Mouse (Mus musculus) frontal cortex, adult (tissue): ENCODE measurements around the gene Cxcl5.

Experiments
- ATAC-seq: cut with Nextera tagmentation; 2 replicates; pipeline ENCODE4 v1.9.2; 2017; ENCODE audit warnings: mild to moderate bottlenecking, moderate library complexity, mixed read lengths; ENCODE audit not compliant: low TSS enrichment

Cxcl5 gene

DNA sequence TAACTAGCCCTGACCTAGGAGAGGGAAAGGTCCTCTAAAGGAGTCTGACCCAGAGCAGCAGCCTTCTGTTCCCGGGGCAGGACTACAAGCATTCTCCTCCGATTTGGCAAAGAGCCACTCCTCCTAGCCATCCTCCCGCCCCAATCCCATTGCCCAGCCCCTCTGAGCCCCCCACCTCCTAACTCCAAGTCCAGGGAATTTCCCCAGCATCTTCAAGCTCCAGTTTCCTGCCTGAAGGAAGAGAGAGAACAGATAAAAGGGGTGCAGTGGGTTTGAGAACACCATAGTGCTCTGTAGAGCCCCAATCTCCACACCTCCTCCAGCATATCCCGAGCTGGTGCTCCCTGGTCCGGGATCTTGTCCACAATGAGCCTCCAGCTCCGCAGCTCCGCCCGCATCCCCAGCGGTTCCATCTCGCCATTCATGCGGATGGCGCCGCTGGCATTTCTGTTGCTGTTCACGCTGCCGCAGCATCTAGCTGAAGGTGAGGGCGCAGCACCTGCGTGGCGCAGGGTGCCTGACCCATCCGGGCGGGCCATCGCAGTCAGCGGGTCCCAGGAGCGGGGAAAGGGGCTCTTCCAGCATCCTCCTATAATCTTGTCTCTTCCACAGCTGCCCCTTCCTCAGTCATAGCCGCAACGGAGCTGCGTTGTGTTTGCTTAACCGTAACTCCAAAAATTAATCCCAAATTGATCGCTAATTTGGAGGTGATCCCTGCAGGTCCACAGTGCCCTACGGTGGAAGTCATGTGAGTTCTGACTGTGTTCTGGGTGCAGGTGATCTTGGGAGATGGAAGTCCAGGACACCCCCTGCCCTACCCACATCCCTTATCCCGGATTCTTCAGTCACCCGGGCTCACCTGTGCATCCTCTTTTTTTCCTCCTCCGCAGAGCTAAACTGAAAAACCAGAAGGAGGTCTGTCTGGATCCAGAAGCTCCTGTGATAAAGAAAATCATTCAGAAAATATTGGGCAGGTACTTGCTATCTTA is at the start of gene Cxcl5:
Gene Cxcl5, plus strand, starts transcription at position 284 of the 989 bp plus-strand sequence.
- ATAC-seq: peak; percentile 74

DNA sequence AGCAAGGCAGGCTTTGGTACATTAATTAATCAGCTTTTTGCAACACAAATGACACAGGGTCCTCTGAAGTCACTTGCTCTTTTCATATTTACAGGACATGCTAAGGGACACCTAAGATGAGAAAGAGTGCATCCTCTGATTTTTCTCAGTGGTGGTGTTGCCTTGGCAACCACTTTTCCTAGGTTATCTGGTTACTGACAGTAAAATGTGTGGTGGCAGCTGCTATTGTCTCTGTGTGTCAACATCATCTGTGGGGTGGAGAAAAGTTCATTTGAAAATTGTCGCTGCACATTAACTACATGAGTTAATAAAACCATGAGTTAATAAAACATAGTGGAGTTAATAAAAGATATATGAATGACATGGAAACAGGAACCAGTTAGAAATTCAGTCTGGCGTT is 47.8 kb upstream of the Cxcl5 start:
- no peak for ATAC-seq

DNA sequence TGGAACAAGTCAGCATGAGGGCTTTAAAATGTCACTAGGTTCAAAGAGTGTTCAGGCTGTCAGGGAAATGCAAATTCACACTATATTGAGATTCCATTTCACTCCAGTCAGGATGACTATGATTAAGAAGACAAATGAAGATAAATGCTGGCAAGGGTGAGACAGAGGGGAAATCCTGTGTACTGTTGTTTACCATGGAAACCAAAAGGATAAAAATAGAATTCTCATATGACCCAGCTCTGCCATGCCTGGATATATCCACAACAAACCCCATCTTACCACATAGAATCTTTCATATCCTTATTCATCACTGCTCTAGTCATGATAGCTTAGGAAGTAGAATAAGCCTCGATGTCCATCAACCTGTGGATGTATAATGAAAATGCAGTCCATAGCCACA is 41.2 kb upstream of the Cxcl5 start:
- ATAC-seq: no peak

DNA sequence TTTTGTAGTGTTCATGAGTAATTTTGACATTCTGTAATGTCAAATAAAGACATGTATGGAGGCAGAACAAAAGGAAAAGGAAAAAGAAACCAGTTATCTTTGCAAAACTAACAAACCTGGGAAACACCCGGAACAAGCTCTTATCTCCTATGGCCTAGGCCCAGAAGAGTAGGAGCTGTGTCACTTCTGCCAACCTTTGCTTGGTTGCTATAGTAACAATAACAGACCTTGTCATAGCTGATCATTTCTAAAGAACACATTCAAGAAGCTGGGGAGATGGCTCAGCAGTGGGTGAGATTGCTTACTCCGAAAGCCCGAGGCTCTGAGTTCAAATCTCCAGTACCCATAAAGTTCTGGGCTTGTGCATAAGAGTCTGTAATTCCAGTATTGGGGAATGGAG is 36.5 kb upstream of the Cxcl5 start:
- no peak for ATAC-seq

DNA sequence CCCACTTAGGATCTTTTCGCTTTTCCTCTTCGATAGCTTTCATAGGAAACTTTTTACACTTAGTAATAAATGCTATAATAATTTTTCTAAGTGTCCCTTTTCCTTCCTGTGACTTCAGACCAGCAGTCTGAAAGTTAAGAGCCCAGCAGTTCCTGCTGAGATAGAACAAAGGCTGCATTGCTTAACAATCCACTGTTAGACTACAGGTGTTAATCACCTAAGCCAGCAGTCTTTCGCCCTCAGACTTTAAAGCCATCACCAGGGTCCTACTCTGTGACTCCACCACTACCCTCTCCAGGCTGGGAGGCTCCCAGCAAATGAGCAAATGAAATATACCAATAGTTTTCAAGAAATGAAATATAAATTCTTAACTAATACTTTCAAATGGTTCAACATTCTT is 30.9 kb upstream of the Cxcl5 start:
- ATAC-seq: no peak

DNA sequence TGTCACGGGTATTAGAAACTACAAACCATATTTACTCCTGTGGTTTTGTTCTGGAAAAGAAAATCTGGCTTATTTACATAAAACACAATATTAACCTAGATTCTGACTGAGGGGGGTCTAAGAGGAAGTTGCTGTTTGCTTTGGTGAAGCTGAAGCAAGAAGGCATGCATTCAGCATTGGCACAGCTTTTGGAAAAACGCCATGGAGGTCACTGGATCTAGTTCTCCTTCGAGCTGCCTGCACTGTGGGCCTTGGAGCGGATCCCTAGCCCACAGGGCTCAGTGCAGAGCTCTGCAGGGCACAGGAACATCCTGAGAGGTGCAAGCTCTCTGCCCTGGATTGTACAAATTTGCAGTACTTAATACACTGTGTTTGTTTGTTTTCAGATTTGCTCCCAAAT is 27.7 kb upstream of the Cxcl5 start:
- ATAC-seq: no peak

DNA sequence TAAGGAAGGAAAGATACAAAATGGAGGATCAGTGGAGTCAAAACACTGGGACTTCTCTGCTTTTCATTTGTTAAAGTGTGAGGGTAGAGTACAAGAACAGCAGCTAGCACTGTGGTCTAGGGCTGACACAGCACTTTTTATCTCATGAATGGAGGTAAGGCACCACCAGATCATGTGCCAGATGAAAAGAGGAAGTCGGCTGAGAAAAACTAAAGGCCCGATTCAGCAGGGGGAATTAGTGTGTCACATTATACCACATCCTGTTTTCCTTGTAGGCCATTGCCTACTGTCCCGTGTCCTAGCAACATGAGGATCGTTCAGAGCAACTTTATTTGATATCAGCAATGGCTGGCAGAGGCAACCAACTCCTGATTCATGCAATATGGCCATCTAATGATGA is 17.1 kb upstream of the Cxcl5 start:
- ATAC-seq: no peak

DNA sequence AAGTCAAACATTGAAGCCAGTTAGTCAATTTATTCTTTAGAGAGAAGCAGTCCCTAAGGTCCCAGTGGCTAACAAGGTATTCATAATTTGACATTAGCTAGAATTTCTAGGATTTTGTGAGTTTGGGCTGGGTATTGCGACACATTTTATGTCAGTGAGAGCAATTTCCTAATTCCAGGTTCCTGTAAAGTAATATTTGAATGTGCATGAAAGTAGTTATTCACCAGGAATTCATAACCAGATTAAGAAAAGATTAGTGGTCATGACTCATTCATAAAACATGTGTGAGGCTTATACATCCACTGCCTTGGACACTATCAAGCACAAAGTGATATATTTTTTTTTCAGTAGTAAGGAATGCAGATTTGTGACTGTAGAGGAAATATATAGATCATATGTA is 5.2 kb upstream of the Cxcl5 start:
- no peak for ATAC-seq

DNA sequence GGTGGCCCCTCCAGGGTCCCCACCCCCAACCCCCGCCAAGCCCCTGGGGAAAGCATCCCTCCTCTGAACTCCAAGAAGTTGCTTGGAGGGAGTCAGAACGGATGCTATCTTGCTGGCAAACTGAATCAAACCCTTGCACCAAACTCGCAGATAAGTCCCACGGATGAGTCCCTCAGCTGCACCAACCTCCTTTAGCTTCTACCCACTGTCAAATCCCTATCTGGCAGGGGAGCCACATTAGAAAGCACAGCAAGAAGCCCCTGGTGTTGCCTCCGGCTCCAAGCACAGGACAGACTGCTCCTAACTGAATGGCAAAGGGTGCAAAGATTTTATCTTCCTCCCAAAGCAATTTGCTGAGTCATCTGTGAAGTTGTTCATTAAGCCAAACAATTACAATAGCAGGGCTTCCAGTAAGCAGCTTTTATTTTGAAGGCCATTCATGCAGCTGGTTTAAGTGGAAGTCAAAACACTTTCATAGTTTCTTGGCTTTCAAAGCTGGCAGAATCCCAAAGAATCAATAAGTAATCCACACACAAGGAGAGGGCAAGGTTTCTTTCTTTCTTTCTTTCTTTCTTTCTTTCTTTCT is 1.0 kb upstream of the Cxcl5 start:
- no peak for ATAC-seq

DNA sequence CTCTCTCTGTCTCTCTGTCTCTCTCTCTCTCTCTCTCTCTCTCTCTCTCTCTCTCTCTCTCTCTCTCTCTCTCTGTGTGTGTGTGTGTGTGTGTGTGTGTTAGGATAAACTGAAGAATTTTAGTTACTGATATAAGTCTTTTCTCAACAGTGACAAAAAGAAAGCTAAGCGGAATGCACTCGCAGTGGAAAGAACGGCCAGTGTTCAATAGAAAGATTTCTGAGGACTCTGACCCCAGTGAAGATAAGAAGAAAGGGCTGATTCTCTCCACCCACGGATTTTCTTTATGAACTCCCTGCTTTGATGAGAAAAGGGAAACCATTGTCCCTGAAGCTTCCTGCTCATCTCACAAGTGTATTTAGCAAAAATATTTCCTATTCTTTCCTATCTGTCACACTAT is 1.1 kb downstream of the Cxcl5 start:
- no peak for ATAC-seq

DNA sequence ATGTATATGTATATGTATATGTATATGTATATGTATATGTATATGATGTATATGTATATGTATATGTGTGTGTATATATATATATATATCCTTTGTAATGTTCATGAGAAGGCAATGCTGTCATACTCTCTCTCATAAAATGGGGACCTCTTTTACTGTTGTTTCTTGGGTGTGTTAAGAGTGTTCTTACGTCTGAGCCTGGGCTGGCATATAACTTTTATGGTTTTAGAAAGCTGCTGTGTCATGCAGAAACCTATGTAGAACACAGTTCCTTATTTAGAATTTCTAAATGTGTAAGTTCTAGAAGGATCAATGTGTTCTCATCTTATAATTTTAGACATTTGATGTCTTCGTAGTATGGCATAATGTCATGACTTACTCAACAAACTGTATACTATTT is 1.7 kb downstream of the Cxcl5 start:
- no peak for ATAC-seq

DNA sequence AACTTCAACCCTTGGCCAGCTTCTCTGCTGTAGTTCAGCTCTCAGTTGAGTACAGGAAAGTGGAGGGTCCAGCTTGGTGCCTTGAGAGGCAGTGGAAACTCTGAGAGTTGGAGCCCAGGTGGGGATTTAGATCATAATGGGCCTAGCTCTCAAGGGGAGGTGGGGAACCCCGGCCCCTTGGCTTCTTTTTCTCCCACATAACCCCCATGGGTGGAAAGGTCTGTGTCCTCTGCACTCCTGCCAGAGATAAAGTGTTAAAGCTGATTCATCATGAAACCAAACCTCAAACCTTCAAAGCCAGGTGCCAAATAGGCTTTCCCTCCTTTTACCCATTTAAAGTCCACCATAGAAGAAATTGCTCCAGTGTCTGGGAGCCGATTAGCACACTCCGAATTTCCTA is 2.7 kb downstream of the Cxcl5 start:
- no peak for ATAC-seq

DNA sequence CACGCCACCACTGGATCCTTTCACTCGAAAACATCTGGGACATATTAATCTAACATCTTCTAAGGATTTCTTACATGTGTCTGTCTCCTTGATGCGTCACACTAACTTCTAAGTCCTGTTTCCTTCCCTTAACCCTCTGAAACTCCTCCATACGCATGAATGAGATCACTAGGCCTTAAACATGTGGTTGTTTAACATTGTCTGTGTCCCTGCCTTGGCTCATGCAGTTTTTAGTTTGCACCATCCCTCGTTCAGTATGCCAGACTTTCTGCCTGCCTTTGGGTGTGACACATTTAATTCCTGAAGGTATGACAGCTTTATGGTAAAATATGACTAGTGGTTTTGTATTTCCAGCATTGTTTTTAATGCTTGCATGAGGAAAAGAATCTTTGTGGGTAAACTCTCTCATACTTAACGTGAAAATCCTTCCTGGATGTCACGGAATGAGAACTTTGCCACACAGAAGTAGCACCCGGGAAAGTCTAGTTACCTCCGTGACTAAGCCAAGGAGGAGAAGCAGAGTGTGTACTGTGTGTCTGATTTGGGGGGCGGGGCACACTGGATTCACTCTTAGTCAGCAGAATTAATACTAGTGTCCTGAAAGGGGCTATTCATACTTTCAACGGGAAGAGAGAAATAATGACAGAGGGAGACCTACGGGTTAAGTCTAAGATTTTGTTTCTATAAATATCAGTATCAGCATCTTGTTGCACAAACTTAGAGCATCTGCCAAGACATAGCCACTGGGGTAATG is 4.9 kb downstream of the Cxcl5 start:
- no peak for ATAC-seq

DNA sequence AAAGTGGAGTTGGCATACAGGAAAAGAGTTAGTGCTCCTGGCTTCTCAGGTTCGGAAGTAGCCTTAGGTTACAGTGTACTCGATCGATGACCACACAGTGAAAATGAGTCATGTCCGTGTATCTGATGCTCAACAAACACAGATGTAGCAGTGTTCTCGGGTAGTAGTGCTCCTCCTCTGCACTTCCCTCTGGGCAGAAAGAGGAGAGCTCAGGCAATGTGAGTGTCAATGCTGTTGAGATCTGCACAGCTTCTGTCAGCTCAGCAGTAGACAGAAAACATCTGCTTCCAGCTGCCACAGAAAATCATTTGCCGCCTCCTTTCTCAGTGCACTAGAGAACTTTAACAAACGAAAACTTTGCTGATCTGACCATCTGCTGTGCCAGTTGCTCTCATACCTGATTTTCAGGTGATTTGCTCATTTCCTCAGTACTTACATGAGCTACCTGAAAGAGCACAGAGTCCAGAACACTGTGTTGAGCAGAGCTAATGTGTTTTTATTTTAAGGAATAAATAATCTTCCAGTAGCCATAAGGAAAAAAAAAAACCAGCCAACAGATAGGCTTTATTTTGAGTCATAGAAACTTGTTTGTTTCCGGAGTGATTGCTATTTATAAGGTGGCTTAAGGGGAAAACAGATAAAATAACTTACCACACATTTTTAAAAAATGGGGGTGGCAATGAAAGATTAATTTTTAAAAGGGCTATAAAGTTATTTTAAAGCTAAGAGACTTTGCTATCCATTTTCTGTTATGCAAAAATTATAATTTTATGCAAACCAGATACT is 6.9 kb downstream of the Cxcl5 start:
- no peak for ATAC-seq

DNA sequence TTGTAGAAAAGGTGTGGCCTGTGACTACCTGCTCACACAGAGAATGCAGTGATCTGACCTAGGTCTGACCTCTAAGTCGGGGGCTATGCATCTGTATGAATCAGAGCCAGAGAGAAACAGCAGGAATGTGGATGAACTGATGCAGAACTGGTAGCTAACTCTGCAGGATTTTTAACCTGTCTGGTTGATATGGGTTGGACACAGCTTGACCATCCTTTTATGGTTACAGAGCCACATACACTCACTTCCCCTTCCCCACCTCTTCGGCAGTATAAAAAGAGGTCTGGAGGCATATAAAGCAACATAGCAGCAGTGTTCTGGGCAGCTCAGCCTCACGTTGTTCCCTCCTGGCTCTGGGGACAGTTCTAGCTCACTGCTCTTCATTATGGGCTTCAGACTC is 9.1 kb downstream of the Cxcl5 start, which contains the start of gene Ppbp:
Gene Ppbp, plus strand, starts transcription at position 301 of the 400 bp plus-strand sequence.
- ATAC-seq: no peak

DNA sequence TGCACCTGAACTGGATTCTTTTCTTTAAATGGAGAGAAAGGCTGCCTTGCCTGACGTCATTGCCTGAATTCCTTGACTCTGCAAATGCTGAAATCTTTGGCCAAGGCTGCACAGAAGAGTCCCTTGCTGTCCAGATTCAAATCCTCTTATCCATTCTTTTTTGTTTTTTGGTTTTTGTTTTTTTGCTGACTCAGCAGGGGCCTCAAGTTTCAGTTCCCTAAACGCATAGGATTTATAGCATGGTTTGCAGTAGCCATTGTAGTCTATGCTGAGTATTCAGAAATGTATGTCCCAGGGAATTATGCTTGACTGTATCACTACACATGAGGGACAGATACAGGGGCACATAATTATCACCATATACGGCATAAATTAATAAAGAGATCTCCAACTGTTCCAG is 12.2 kb downstream of the Cxcl5 start:
- no peak for ATAC-seq

DNA sequence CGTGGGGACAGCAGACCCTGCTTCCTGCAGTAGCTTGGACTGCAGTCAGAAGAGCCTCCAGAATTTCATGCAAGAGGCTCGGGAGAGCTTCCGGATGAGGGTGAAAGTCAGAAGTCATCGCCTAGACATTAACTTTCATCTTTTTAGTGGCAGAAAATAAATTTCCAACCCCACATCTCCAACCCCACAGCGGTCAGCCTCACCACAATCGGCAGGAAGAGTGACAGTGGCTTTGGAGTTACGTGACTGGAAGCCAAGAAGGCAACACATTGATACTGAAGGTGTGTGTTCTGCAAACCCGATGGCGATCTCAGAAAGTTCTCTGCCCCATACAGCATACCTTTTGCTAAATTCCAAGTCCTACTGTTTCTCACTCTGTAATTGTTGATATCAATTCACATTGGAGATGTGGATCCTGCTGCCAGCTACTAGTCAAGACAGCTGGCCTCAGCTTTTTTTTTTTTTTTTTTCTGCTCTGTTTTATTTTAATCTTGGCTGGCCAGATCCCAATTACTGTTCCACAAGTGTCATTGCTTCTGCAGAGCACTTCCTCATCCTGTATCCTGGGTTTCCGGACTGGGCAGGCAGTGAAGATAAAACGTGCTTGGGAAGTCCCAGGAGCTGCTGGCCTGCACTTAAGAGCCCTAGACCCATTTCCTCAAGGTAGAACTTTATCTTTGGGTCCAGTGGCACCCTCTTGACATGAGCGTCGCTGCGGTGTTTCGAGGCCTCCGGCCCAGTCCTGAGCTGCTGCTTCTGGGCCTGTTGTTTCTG is 12.9 kb downstream of the Cxcl5 start, which contains the start of gene Pf4:
Gene Pf4, plus strand, starts transcription at position 556 of the 774 bp plus-strand sequence.
- 0 out of 2 replicates have a peak, but pooled peaks have one; percentile 38 for ATAC-seq

DNA sequence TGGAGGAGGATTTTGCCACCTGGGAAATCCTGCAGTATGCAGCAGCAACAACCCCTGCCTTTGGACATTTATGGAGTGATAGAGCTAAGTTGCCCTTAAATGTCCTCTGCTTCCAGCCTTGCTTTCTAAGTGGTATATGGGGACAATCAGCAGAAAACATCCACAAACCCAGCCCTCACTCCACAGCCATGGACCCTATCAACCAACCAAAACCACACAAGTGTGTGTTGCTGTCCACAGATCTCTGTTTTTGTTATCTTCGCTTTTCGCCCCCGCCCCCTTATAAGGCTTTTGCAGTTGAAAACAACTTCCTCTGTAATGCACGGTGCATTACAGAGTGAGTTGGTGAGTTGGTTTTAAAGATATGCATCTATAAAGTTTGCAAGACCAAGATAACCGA is 16.4 kb downstream of the Cxcl5 start:
- no peak for ATAC-seq

DNA sequence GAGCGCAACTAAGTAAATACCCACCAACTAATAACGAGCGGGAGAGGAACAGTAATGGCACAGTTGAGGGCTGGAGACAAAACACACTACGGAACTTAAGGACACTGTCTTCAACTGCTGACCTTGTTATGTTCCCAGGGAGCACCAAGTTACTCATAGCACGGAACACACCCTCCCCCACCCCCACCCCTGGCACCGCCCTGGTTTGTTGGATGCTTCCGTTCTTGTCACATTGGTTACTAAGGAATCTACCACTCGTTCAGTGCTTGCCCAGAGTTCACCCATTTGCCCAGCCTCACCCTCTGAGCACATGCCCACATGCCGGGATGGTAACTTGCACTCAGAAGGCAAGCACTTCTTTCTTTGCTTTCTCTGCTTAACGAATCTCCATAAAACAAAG is 18.5 kb downstream of the Cxcl5 start:
- no peak for ATAC-seq

DNA sequence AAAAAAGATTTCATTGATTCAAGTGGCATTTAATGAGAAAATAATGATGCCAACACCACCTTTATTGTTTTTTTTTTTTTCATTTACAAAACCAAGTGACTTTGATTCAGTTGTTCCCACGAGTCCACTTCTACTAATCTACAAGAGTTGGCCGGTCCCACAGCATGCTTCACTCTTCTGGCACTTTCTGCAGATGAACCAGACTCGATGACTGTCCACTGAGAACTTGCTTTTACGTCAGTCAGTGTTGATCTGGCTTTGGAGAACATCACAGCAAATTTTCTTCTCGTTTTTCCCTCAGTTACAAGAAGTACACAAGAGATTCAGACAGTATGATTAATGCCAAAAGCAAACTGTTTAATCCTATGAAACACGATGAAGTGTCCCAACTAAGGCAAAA is 19.7 kb downstream of the Cxcl5 start:
- ATAC-seq: no peak

DNA sequence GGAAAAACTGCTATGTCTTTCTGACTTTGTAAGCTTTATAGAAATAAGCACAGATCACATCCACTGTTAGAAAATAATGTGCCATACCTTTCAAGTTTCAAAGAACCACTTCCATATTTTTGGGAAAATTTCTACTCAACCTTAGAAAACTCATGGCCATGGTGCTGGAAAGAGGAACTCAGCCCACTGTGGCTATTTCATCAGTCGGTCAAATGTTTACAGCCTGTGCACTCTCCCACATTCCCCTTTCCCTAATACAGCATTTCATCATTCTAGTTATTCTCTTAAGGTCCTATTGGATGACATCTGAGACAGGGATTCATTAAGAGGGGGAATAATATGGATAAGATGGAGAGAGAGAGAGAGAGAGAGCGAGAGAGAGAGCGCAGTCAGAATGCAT is 24.5 kb downstream of the Cxcl5 start:
- ATAC-seq: no peak
